In the genomic region with DNA sequence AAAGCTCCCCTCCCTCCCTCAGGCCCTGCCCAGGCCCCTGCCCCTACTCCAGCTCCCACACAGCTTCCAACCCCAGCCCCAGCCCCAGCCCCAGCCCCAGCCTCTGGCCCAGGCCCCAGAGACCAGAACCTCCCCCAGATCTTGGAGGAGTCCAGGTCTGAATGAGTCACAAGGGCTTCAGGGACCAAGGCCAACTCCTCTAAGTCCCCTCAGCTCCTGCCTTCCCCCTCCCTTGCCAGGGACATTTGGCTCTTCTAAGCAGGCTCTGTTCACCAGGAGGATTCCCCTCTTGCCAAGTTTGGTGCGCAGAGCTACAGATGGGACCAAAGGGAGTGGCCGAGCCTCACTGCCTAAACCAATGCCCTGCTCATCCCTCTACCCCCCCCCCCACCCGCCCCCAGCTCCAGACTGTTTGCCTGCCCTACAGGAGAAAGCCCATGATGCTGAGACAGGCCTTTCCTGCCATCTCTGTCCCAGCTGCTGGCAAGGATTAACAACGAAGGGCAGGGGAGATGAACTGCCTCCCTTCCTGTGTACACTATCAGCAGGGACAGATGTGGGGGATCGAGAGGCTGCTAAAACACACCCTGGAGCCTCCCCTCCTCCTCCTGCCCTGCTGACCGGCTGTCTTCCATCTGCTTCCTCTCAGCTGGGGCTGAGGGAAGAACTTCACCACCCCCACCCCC, we compare ENCODE assay signal across 8 mouse cellular contexts. TPM values are rescaled to one million over a fixed set of nuclear protein-coding genes. Genes with fewer than 3 reads are reported as not detected.
DNase-seq lines count a peak whose midpoint lies in the region; ATAC-seq and TF ChIP-seq lines count a peak whose summit lies in the region.

No protein-coding gene starts in this region.

- H3K27ac ChIP-seq in cortical plate, adult 2 months (ENCODE audit: insufficient read depth, low read length) = peak overlapping the region; percentile 73; the same call in 1 of the 2 replicates
- peak overlapping the region; percentile 82 for H3K27ac ChIP-seq in hindbrain, postnatal 0 days
- H3K27ac ChIP-seq in liver, embryonic 11.5 days (ENCODE audit: low read depth, low read length) = peak overlapping the region; percentile 92
- H3K27ac ChIP-seq in midbrain, postnatal 0 days (ENCODE audit: low read depth, low read length) = peak overlapping the region; percentile 51

- 0 out of 2 replicates have a peak overlapping the region, but pooled peaks have one; percentile 9 for H3K9ac ChIP-seq in hindbrain, postnatal 0 days (replicated peaks; ENCODE audit: low read length)
- H3K9ac ChIP-seq in liver, embryonic 11.5 days (ENCODE audit: low read depth, low read length) = peak overlapping the region; percentile 59
- H3K9ac ChIP-seq in midbrain, postnatal 0 days (replicated peaks; ENCODE audit: low read length, poor library complexity, severe bottlenecking) = 0 out of 2 replicates have a peak overlapping the region, but pooled peaks have one; percentile 3

- intact Hi-C loops in gastrocnemius, postnatal 14 days (cut with DNase I; ENCODE audit: low total_unique reads) = loop anchor here (10.0 kb wide), 2 partner anchors 205 to 305 kb away; no protein-coding TSS in a partner anchor

- H3K27me3 ChIP-seq in hindbrain, postnatal 0 days (ENCODE audit: insufficient read depth, low read length) = no peaks in the 10 kb centered on the region
- H3K27me3 ChIP-seq in liver, embryonic 11.5 days (replicated peaks; ENCODE audit: control insufficient read depth, insufficient read depth, low read length) = no peaks in the 10 kb centered on the region
- no peaks in the 10 kb centered on the region for H3K27me3 ChIP-seq in midbrain, postnatal 0 days (ENCODE audit: insufficient read depth, low read length)

- no peak overlapping the region for H3K4me3 ChIP-seq in cortical plate, adult 2 months (ENCODE audit: insufficient read depth, low read length)
- H3K4me3 ChIP-seq in hindbrain, postnatal 0 days (ENCODE audit: low read length) = no peak overlapping the region
- H3K4me3 ChIP-seq in liver, embryonic 11.5 days (ENCODE audit: low read depth, low read length) = no peak overlapping the region
- H3K4me3 ChIP-seq in midbrain, postnatal 0 days (ENCODE audit: low read depth, low read length) = no peak overlapping the region

- TF ChIP-seq CTCF in cortical plate, adult 2 months (IDR thresholded peaks at IDR 0.05; ENCODE audit: extremely low read depth, insufficient read depth, low read length) = no peak
- TF ChIP-seq CTCF in hindbrain, postnatal 0 days (IDR thresholded peaks at IDR 0.05; ENCODE audit: low read depth) = no peak
- no peak for TF ChIP-seq CTCF in midbrain, postnatal 0 days (IDR thresholded peaks at IDR 0.05)

- peak; percentile 93 for ATAC-seq in hindbrain, postnatal 0 days
- ATAC-seq in liver, embryonic 11.5 days (replicated peaks; ENCODE audit: low FRiP score) = peak; percentile 97
- peak; percentile 81 for ATAC-seq in midbrain, postnatal 0 days (ENCODE audit: low FRiP score)
- ATAC-seq in CD4-positive, CD25-positive, alpha-beta regulatory T cell, adult 4 months = no peak

- H3K9me3 ChIP-seq in hindbrain, postnatal 0 days (ENCODE audit: low read length) = no peaks in the 10 kb centered on the region
- H3K9me3 ChIP-seq in liver, embryonic 11.5 days (ENCODE audit: control insufficient read depth, low read length) = no peaks in the 10 kb centered on the region
- no peaks in the 10 kb centered on the region for H3K9me3 ChIP-seq in midbrain, postnatal 0 days (ENCODE audit: low read length)

- peaks cover 10% of the 10 kb centered on the region; the same call in 1 of the 2 replicates for H3K36me3 ChIP-seq in hindbrain, postnatal 0 days (ENCODE audit: insufficient read depth, low read length)
- H3K36me3 ChIP-seq in liver, embryonic 11.5 days (ENCODE audit: control insufficient read depth, insufficient read depth, low read length) = no peaks in the 10 kb centered on the region; the same call in 1 of the 2 replicates
- H3K36me3 ChIP-seq in midbrain, postnatal 0 days (ENCODE audit: insufficient read depth, low read length) = peaks cover 26% of the 10 kb centered on the region

- 0 out of 2 replicates have a peak, but pooled peaks have one; percentile 11 for TF ChIP-seq POLR2A in cortical plate, adult 2 months (IDR thresholded peaks at IDR 0.05; ENCODE audit: extremely low read depth, insufficient read depth, low read length)

- peaks cover 11% of the 10 kb centered on the region for H3K4me1 ChIP-seq in cortical plate, adult 2 months (ENCODE audit: control insufficient read depth, insufficient read depth, low read length)
- peaks cover 10% of the 10 kb centered on the region for H3K4me1 ChIP-seq in hindbrain, postnatal 0 days (ENCODE audit: insufficient read depth, low read length)
- H3K4me1 ChIP-seq in liver, embryonic 11.5 days (replicated peaks; ENCODE audit: control insufficient read depth, insufficient read depth, low read length) = peaks cover 32% of the 10 kb centered on the region
- no peaks in the 10 kb centered on the region for H3K4me1 ChIP-seq in midbrain, postnatal 0 days (ENCODE audit: insufficient read depth, low read length)

- no peak overlapping the region for H3K4me2 ChIP-seq in hindbrain, postnatal 0 days (ENCODE audit: low read depth, low read length)
- peak overlapping the region; percentile 36 for H3K4me2 ChIP-seq in liver, embryonic 11.5 days
- H3K4me2 ChIP-seq in midbrain, postnatal 0 days (ENCODE audit: low read depth, low read length, poor library complexity, severe bottlenecking) = no peak overlapping the region

- 4% methylated on average over 6 of the region's 6 CpGs for WGBS in hindbrain, postnatal 0 days
- WGBS in liver, embryonic 11.5 days = 8% methylated on average over 6 of the region's 6 CpGs
- 4% methylated on average over 5 of the region's 6 CpGs for WGBS in midbrain, postnatal 0 days

- DNase-seq in right cerebral cortex, postnatal 10 days (ENCODE audit: low spot score in 2 of 2) = peak; percentile 75 to 82
- DNase-seq in right cerebral cortex, postnatal 14 days = no peak
- DNase-seq in gastrocnemius, postnatal 14 days = peak; percentile 81
- DNase-seq in hindbrain, postnatal 0 days (ENCODE audit: low spot score) = peak; percentile 92
- DNase-seq in liver, embryonic 11.5 days (ENCODE audit: low spot score) = peak; percentile 80
- DNase-seq in midbrain, postnatal 0 days (ENCODE audit: low spot score) = peak; percentile 95

RNA-seq across cellular contexts. Expression of a gene that starts 14.4 kb away (rescaled TPM):
- 0.23 and 0.36 TPM in 2 replicates for polyA plus RNA-seq in cortical plate, adult 2 months (2012; rRNA removed)
- under 1 TPM in 1 of 2 experiments, not detected in 1; 0.12 TPM for total RNA-seq in gastrocnemius, postnatal 14 days (2021)
- total RNA-seq in hindbrain, postnatal 0 days (2014; rRNA removed) = 0.16 and 0.43 TPM in 2 replicates
- 0.88 and 1.0 TPM in 2 replicates for polyA plus RNA-seq in hindbrain, postnatal 0 days (2015; fragmentation: Nextera tagmentation; extraction: Ambion mirVana)
- 0.10 TPM in 1 of 2 replicates, not detected in the other for polyA plus RNA-seq in liver, embryonic 11.5 days (2014; fragmentation: Nextera tagmentation; extraction: Ambion mirVana)
- total RNA-seq in midbrain, postnatal 0 days (2014; rRNA removed) = 0.61 and 1.4 TPM in 2 replicates
- 0.75 and 0.83 TPM in 2 replicates for polyA plus RNA-seq in midbrain, postnatal 0 days (2015; fragmentation: Nextera tagmentation; extraction: Ambion mirVana)
- 1 to 10 TPM in 1 of 2 experiments, under 1 TPM in 1; 0.36 to 2.0 TPM for polyA plus RNA-seq in CD4-positive, CD25-positive, alpha-beta regulatory T cell, adult 4 months (2017; shearing (Covaris generic))

RNA-seq across cellular contexts. Expression of a gene that starts 18.5 kb away (rescaled TPM):
- 15.1 and 15.8 TPM in 2 replicates for polyA plus RNA-seq in cortical plate, adult 2 months (2012; rRNA removed)
- total RNA-seq in gastrocnemius, postnatal 14 days (2021) = 10 to 100 TPM; 22.0 to 26.9 TPM
- total RNA-seq in hindbrain, postnatal 0 days (2014; rRNA removed) = 26.7 and 32.3 TPM in 2 replicates
- 8.8 TPM in 2 replicates for polyA plus RNA-seq in hindbrain, postnatal 0 days (2015; fragmentation: Nextera tagmentation; extraction: Ambion mirVana)
- 3.4 and 3.8 TPM in 2 replicates for polyA plus RNA-seq in liver, embryonic 11.5 days (2014; fragmentation: Nextera tagmentation; extraction: Ambion mirVana)
- total RNA-seq in midbrain, postnatal 0 days (2014; rRNA removed) = 13.7 and 23.4 TPM in 2 replicates
- 5.8 and 6.2 TPM in 2 replicates for polyA plus RNA-seq in midbrain, postnatal 0 days (2015; fragmentation: Nextera tagmentation; extraction: Ambion mirVana)
- polyA plus RNA-seq in CD4-positive, CD25-positive, alpha-beta regulatory T cell, adult 4 months (2017; shearing (Covaris generic)) = not detected

RNA-seq across cellular contexts. Expression of a gene that starts 19.3 kb away (rescaled TPM):
- 89.5 and 92.4 TPM in 2 replicates for polyA plus RNA-seq in cortical plate, adult 2 months (2012; rRNA removed)
- total RNA-seq in gastrocnemius, postnatal 14 days (2021) = 1 to 10 TPM; 1.8 to 2.4 TPM
- 25.4 and 28.9 TPM in 2 replicates for total RNA-seq in hindbrain, postnatal 0 days (2014; rRNA removed)
- polyA plus RNA-seq in hindbrain, postnatal 0 days (2015; fragmentation: Nextera tagmentation; extraction: Ambion mirVana) = 5.8 and 6.5 TPM in 2 replicates
- 0.34 and 0.40 TPM in 2 replicates for polyA plus RNA-seq in liver, embryonic 11.5 days (2014; fragmentation: Nextera tagmentation; extraction: Ambion mirVana)
- total RNA-seq in midbrain, postnatal 0 days (2014; rRNA removed) = 12.5 and 15.0 TPM in 2 replicates
- 3.0 and 3.2 TPM in 2 replicates for polyA plus RNA-seq in midbrain, postnatal 0 days (2015; fragmentation: Nextera tagmentation; extraction: Ambion mirVana)
- polyA plus RNA-seq in CD4-positive, CD25-positive, alpha-beta regulatory T cell, adult 4 months (2017; shearing (Covaris generic)) = under 1 TPM in 1 of 2 experiments, not detected in 1; 0.17 TPM

RNA-seq across cellular contexts. Expression of a gene that starts 33.9 kb away (rescaled TPM):
- polyA plus RNA-seq in cortical plate, adult 2 months (2012; rRNA removed) = 57.9 and 61.0 TPM in 2 replicates
- total RNA-seq in gastrocnemius, postnatal 14 days (2021) = 1 to 10 TPM; 3.1 to 4.6 TPM
- 29.7 and 40.8 TPM in 2 replicates for total RNA-seq in hindbrain, postnatal 0 days (2014; rRNA removed)
- 57.7 and 62.8 TPM in 2 replicates for polyA plus RNA-seq in hindbrain, postnatal 0 days (2015; fragmentation: Nextera tagmentation; extraction: Ambion mirVana)
- polyA plus RNA-seq in liver, embryonic 11.5 days (2014; fragmentation: Nextera tagmentation; extraction: Ambion mirVana) = 1.3 and 1.8 TPM in 2 replicates
- 38.4 and 40.6 TPM in 2 replicates for total RNA-seq in midbrain, postnatal 0 days (2014; rRNA removed)
- 86.1 and 93.8 TPM in 2 replicates for polyA plus RNA-seq in midbrain, postnatal 0 days (2015; fragmentation: Nextera tagmentation; extraction: Ambion mirVana)
- polyA plus RNA-seq in CD4-positive, CD25-positive, alpha-beta regulatory T cell, adult 4 months (2017; shearing (Covaris generic)) = 1 to 10 TPM; 1.4 to 3.5 TPM

RNA-seq across cellular contexts. Expression of a gene that starts 36.6 kb away (rescaled TPM):
- polyA plus RNA-seq in cortical plate, adult 2 months (2012; rRNA removed) = 51.9 and 53.2 TPM in 2 replicates
- 10 to 100 TPM; 13.5 to 18.1 TPM for total RNA-seq in gastrocnemius, postnatal 14 days (2021)
- 26.7 and 27.6 TPM in 2 replicates for total RNA-seq in hindbrain, postnatal 0 days (2014; rRNA removed)
- 20.1 and 22.2 TPM in 2 replicates for polyA plus RNA-seq in hindbrain, postnatal 0 days (2015; fragmentation: Nextera tagmentation; extraction: Ambion mirVana)
- 11.8 and 12.4 TPM in 2 replicates for polyA plus RNA-seq in liver, embryonic 11.5 days (2014; fragmentation: Nextera tagmentation; extraction: Ambion mirVana)
- 26.5 and 40.0 TPM in 2 replicates for total RNA-seq in midbrain, postnatal 0 days (2014; rRNA removed)
- polyA plus RNA-seq in midbrain, postnatal 0 days (2015; fragmentation: Nextera tagmentation; extraction: Ambion mirVana) = 25.4 and 25.9 TPM in 2 replicates
- polyA plus RNA-seq in CD4-positive, CD25-positive, alpha-beta regulatory T cell, adult 4 months (2017; shearing (Covaris generic)) = 10 to 100 TPM; 57.3 to 85.6 TPM

Comparison
In these comparisons a context has a peak if more than half of its experiments do, and no peak if none do; other contexts are left out.
1. H3K9ac ChIP-seq: peak in every context shown above with its lines; median percentile 59 in liver, embryonic 11.5 days; 9 in hindbrain, postnatal 0 days; 3 in midbrain, postnatal 0 days.
2. RNA of a gene that starts 19.3 kb away (polyA plus RNA-seq): 89.5 to 92.4 TPM in cortical plate, adult 2 months; 5.8 to 6.5 TPM in hindbrain, postnatal 0 days, 3.0 to 3.2 TPM in midbrain, postnatal 0 days, 0.34 to 0.40 TPM in liver, embryonic 11.5 days and 0.17 TPM in CD4-positive, CD25-positive, alpha-beta regulatory T cell, adult 4 months; every median in the first group is over 10 times any median in the second.
3. Peak in every context shown above with its lines, with median percentiles within 50 percentile points of each other: H3K27ac ChIP-seq.